Mouse (Mus musculus): ENCODE data around the gene Oprm1. TPM values are rescaled to one million over a fixed set of nuclear protein-coding genes. Genes with fewer than 3 reads are reported as not detected.

Oprm1 gene
- total and polyA plus RNA-seq, 3 experiments = 0.05 TPM; not detected in 2

DNA sequence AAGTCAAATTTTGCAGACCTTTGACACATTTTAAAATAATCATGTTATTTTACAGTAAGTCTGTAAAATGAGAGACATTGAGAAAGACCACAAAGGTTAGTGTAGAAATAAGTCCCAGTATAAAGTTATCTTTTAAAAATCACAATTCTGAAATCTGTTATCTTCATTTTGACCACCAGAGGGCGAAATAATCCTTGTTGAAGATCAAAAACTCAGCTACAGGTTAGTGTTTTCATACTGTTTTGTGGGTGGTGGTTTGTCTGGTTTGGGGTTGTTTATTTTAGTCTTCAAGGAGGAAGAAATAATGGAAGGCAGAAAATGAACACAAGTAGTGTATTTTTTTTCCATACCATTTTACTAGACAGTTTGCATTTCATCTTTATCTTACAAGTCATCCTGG lies 127.2 kb downstream of the Oprm1 start:
- no peak for ATAC-seq (ENCODE audit: extremely low read depth, insufficient number of reproducible peaks, low FRiP score, poor library complexity, severe bottlenecking)
- H3K36me3 ChIP-seq (replicated peaks) = no peaks in the 10 kb centered on the region
- no peaks in the 10 kb centered on the region for H3K4me1 ChIP-seq (ENCODE audit: insufficient read depth, low read depth, low read length)
- H3K9me3 ChIP-seq (replicated peaks) = no peaks in the 10 kb centered on the region
- H3K27me3 ChIP-seq (ENCODE audit: insufficient read depth, low read length) = no peaks in the 10 kb centered on the region
- no peak for DNase-seq (ENCODE audit: low spot score)
- no peak overlapping the region for H3K4me3 ChIP-seq (ENCODE audit: low read depth, low read length)
- TF ChIP-seq CTCF (IDR thresholded peaks at IDR 0.05; ENCODE audit: low read depth, low read length) = no peak

DNA sequence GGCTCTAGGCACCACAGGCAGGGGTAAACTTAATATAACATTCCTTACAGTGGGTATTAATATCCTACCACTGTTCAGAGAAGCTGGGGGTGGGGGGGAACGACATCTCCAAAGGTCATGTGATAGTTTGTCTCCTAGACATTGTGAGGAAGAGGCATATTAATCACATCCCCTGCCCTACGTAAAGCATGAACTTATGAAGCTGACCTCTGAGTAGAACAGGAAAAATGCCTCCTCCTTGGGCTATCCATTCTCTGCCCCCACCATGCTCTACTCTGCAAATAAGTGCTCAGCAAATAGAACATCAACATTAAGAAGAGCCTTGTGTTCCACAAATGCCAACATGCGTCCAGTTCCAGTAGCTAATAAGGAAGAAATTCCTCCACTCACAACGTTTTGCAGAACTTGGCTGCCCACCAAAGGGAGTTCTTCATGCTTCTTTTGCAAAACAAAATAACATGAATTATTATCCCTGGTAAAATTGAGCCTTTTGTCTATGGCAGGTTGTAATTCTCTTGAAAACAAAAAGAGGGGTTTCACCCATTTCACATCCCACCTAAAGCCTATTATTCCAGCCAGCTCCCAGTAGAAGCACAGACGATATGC lies 131.4 kb downstream of the Oprm1 start:
- DNase-seq (ENCODE audit: low spot score) (no peak), ATAC-seq (ENCODE audit: extremely low read depth, insufficient number of reproducible peaks, low FRiP score, poor library complexity, severe bottlenecking) (no peak)
- Histone ChIP-seq H3K27me3 (ENCODE audit: insufficient read depth, low read length) (no peaks in the 10 kb centered on the region), H3K36me3 (replicated peaks) (no peaks in the 10 kb centered on the region), H3K4me3 (ENCODE audit: low read depth, low read length) (no peak overlapping the region), H3K4me1 (ENCODE audit: insufficient read depth, low read depth, low read length) (no peaks in the 10 kb centered on the region), H3K9me3 (replicated peaks) (no peaks in the 10 kb centered on the region)
- TF ChIP-seq POLR2AphosphoS5 (IDR thresholded peaks at IDR 0.05; ENCODE audit: insufficient replicate concordance, low read depth, low read length) = no peak
- no peak for TF ChIP-seq GATA1 (IDR thresholded peaks at IDR 0.05; ENCODE audit: borderline replicate concordance, low read length)
- TF ChIP-seq TAL1 (conservative IDR thresholded peaks at IDR 0.05; ENCODE audit: low read depth, low read length) = no peak
- TF ChIP-seq CTCF (IDR thresholded peaks at IDR 0.05; ENCODE audit: low read depth, low read length) = no peak
- no peak for TF ChIP-seq GATA2 (IDR thresholded peaks at IDR 0.05; ENCODE audit: borderline replicate concordance, low read depth, low read length)

DNA sequence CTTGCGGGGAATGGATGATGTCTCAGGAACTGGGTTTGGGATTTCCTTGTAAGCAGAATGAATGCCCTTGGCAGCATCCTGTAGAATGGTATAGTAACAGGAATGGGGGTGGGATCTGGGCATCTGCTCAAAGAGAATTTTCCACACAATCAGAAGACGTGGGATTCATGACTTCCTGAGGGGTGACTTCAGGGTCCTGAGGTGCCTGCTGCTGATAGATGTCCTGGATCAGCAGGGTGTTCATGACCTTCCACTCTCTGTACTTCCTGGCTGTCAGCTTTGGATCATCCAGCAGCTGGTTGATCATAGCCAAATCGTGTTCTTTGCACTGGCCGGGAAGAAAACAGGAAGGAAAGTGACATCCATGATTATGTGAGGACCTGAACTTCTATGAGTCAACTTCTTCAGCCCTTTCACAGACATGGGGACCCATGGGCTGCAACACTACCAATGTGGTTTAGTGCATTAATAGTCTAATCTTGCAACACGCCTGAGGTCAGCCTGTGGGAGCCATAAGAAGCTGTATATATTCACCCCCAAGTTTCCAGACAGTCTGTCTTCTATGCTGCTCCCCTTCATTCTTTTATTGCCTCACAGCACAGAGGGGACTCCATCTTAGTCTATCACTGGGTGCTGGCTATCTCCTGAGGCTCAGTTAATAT lies 132.2 kb downstream of the Oprm1 start:
- no peak for TF ChIP-seq CTCF (IDR thresholded peaks at IDR 0.05; ENCODE audit: low read depth, low read length)
- no peak for TF ChIP-seq GATA1 (IDR thresholded peaks at IDR 0.05; ENCODE audit: borderline replicate concordance, low read length)
- no peak for TF ChIP-seq GATA2 (IDR thresholded peaks at IDR 0.05; ENCODE audit: borderline replicate concordance, low read depth, low read length)
- no peak for TF ChIP-seq TAL1 (conservative IDR thresholded peaks at IDR 0.05; ENCODE audit: low read depth, low read length)
- no peak for TF ChIP-seq POLR2AphosphoS5 (IDR thresholded peaks at IDR 0.05; ENCODE audit: insufficient replicate concordance, low read depth, low read length)

DNA sequence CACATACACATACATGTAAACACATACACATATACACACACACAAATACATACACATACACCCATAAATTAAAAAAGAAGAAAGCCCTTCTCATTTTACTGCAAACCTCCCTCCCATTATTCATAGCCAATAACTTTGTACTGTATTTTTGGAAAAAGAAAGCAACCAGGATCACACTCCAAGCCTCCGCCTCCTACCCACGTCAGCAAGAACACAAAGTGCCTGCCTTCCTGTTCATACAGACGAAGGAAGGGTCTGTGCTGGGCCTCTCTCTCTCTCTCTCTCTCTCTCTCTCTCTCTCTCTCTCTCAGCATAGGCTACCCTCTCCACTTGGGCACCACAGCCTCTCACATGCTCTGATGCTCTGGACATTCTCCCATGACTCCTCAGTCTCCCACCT lies 137.5 kb downstream of the Oprm1 start:
- Histone ChIP-seq H3K36me3 (replicated peaks) (no peaks in the 10 kb centered on the region), H3K4me1 (ENCODE audit: insufficient read depth, low read depth, low read length) (no peaks in the 10 kb centered on the region), H3K9me3 (replicated peaks) (no peaks in the 10 kb centered on the region), H3K4me3 (ENCODE audit: low read depth, low read length) (no peak overlapping the region), H3K27me3 (ENCODE audit: insufficient read depth, low read length) (no peaks in the 10 kb centered on the region)
- ATAC-seq (ENCODE audit: extremely low read depth, insufficient number of reproducible peaks, low FRiP score, poor library complexity, severe bottlenecking) = no peak
- DNase-seq (ENCODE audit: low spot score) = no peak
- TF ChIP-seq POLR2AphosphoS5 (IDR thresholded peaks at IDR 0.05; ENCODE audit: insufficient replicate concordance, low read depth, low read length) = no peak
- TF ChIP-seq GATA1 (IDR thresholded peaks at IDR 0.05; ENCODE audit: borderline replicate concordance, low read length) = no peak
- no peak for TF ChIP-seq CTCF (IDR thresholded peaks at IDR 0.05; ENCODE audit: low read depth, low read length)
- TF ChIP-seq GATA2 (IDR thresholded peaks at IDR 0.05; ENCODE audit: borderline replicate concordance, low read depth, low read length) = no peak
- TF ChIP-seq TAL1 (conservative IDR thresholded peaks at IDR 0.05; ENCODE audit: low read depth, low read length) = no peak

More for the DNA sequence above, 132.2 kb downstream of the Oprm1 start:
- Histone ChIP-seq H3K27me3 (ENCODE audit: insufficient read depth, low read length) (no peaks in the 10 kb centered on the region), H3K36me3 (replicated peaks) (no peaks in the 10 kb centered on the region), H3K4me3 (ENCODE audit: low read depth, low read length) (no peak overlapping the region), H3K9me3 (replicated peaks) (no peaks in the 10 kb centered on the region), H3K4me1 (ENCODE audit: insufficient read depth, low read depth, low read length) (no peaks in the 10 kb centered on the region)
- ATAC-seq (ENCODE audit: extremely low read depth, insufficient number of reproducible peaks, low FRiP score, poor library complexity, severe bottlenecking) (no peak), DNase-seq (ENCODE audit: low spot score) (no peak)

DNA sequence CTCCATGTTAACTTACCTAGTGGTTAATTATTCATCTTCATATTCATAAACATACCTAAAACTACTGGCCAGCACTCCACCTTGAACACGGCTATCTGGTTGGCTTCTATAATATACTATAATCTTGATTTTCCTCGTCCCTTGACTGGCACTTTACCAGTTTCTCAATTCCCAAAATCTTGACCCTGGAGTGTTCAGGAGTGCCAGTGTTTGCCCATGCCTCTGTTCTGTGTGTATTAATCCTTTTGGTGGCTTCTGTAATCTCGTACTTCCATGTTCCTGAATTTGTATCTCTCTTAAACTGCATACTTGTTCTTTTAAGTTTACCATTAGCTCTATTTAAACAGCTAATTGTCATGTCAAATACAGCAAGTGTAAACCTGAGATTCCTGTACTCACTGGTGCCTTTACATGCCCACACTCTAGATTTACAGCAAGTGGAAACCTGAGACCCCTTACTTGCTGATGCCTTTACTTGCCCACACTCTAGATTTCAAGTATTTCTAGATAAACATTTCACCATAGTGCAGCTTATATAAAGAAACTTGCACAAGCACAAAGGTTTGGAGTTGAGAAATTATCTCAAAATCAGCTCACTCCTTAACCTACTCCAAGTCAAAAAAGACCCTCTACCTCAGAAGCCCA lies 138.5 kb downstream of the Oprm1 start:
- no peak for DNase-seq (ENCODE audit: low spot score)
- H3K9me3 ChIP-seq (replicated peaks) = no peaks in the 10 kb centered on the region
- no peaks in the 10 kb centered on the region for H3K36me3 ChIP-seq (replicated peaks)
- no peaks in the 10 kb centered on the region for H3K4me1 ChIP-seq (ENCODE audit: insufficient read depth, low read depth, low read length)
- TF ChIP-seq CTCF (IDR thresholded peaks at IDR 0.05; ENCODE audit: low read depth, low read length) (no peak), POLR2AphosphoS5 (IDR thresholded peaks at IDR 0.05; ENCODE audit: insufficient replicate concordance, low read depth, low read length) (no peak), TAL1 (conservative IDR thresholded peaks at IDR 0.05; ENCODE audit: low read depth, low read length) (no peak), GATA2 (IDR thresholded peaks at IDR 0.05; ENCODE audit: borderline replicate concordance, low read depth, low read length) (no peak), GATA1 (IDR thresholded peaks at IDR 0.05; ENCODE audit: borderline replicate concordance, low read length) (no peak)
- H3K27me3 ChIP-seq (ENCODE audit: insufficient read depth, low read length) = no peaks in the 10 kb centered on the region
- H3K4me3 ChIP-seq (ENCODE audit: low read depth, low read length) = no peak overlapping the region
- ATAC-seq (ENCODE audit: extremely low read depth, insufficient number of reproducible peaks, low FRiP score, poor library complexity, severe bottlenecking) = no peak

DNA sequence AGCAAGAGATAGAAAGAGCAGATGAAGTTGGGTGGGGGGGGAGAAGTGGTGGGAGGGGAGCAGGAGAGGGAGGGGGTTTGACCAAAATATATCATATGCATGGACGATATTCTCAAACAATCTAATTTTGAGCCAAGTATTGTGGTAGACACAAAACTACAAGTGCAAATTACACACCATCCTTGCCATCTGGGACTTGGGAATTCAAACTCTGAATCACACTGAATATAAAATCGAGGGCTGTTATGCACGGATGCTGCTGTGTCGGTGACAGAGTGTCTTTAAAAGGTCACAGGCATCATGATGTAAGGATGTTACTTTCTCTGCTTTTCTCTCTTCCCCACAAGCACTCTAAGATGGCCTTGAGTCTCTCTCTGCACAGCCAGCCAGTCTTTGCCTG lies 141.8 kb downstream of the Oprm1 start:
- no peak for ATAC-seq (ENCODE audit: extremely low read depth, insufficient number of reproducible peaks, low FRiP score, poor library complexity, severe bottlenecking)
- Histone ChIP-seq H3K4me1 (ENCODE audit: insufficient read depth, low read depth, low read length) (no peaks in the 10 kb centered on the region), H3K36me3 (replicated peaks) (no peaks in the 10 kb centered on the region), H3K4me3 (ENCODE audit: low read depth, low read length) (no peak overlapping the region), H3K27me3 (ENCODE audit: insufficient read depth, low read length) (no peaks in the 10 kb centered on the region), H3K9me3 (replicated peaks) (no peaks in the 10 kb centered on the region)
- TF ChIP-seq GATA2 (IDR thresholded peaks at IDR 0.05; ENCODE audit: borderline replicate concordance, low read depth, low read length) (no peak), POLR2AphosphoS5 (IDR thresholded peaks at IDR 0.05; ENCODE audit: insufficient replicate concordance, low read depth, low read length) (no peak), CTCF (IDR thresholded peaks at IDR 0.05; ENCODE audit: low read depth, low read length) (no peak), TAL1 (conservative IDR thresholded peaks at IDR 0.05; ENCODE audit: low read depth, low read length) (no peak), GATA1 (IDR thresholded peaks at IDR 0.05; ENCODE audit: borderline replicate concordance, low read length) (no peak)
- no peak for DNase-seq (ENCODE audit: low spot score)

All from G1E (cell line).